Mouse (Mus musculus): Measurements from ENCODE around the gene Rab5c.

The Rab5c gene

DNA sequence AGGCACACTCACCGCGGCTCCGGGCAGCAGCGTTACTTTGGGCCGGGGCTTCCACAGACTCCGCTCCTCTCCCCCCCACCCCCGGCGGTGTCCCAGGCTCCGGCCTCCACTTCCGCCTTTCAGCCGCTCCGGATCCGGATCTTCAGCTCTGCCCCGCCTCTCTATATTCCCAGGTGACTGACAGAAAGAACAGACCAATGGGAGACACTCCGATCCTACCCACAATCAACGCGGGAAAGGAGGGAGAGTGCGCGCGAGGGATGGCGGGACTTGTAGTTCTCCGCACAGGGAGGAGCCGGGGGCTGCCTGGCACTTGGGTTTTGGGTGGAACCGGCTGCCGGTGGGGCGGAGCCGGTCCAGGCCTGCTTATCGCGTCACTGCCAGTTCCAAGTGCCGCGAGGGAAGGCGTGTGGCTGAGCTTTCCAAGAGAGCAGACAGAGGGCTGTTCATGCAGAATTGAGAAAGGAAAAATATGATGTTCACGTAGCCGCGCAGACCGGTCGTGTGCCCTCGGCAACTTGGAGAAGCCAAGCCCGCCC is at the start of gene Rab5c:
Gene Rab5c, minus strand, starts transcription at position 150 of the 539 bp plus-strand sequence.
- DNase-seq: peak; percentile 96

DNA sequence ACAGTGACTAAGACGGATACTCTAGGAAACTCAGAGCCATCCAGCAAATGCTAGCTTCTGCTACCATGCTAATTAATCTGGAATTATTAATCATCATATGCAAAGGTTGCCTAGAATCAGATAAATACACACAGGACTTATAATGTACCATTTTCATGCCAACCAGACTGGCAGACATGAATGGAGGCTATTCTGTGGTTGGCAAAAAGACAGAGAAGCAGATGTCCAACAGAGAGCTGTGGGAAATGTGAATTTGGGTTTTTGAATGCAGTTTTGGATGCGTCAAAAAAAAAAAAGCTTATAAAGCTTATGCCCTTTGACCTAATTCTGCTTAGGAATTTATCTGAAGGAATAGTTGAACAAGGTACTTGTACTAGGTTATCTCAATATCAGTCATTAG is 47.8 kb upstream of the Rab5c start:
- no peak for DNase-seq

DNA sequence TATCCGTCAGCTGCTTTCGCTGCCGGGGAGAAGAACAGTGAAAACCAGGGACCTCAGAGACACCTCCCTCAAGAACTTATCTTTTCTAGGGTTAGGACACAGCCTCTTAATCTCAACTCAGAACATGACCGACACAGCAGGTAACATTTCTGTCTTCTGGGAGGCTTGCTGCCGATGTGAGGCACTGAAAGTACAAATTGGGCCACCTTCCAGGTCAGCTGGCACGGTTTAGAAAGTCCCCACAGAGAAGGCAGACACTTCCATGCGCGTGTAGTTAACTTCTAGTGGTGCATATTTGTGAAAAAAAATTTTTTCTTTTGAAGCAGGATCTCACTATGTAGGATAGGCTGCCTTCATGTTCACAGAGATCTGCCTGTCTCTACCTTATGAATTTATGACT is 46.3 kb upstream of the Rab5c start:
- DNase-seq: no peak

DNA sequence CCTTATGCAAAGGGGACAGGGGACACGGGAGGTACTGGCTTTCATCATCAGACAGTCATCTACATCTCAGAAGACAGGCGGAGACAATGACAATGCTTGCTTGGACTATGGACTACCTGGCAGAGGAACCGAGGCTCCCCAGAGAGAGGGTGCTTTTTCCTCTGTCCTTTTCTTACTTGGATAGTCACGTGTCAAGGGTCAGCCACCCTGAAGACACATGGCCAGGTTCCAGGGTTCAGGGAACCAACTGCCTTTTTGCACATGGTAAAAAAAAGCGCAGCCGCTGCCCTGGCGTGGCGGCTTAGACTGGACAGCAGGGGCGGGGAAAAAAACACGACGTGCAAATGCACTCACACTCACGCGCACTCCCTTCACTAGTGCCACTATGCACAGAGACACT is 44.6 kb upstream of the Rab5c start:
- DNase-seq: no peak

DNA sequence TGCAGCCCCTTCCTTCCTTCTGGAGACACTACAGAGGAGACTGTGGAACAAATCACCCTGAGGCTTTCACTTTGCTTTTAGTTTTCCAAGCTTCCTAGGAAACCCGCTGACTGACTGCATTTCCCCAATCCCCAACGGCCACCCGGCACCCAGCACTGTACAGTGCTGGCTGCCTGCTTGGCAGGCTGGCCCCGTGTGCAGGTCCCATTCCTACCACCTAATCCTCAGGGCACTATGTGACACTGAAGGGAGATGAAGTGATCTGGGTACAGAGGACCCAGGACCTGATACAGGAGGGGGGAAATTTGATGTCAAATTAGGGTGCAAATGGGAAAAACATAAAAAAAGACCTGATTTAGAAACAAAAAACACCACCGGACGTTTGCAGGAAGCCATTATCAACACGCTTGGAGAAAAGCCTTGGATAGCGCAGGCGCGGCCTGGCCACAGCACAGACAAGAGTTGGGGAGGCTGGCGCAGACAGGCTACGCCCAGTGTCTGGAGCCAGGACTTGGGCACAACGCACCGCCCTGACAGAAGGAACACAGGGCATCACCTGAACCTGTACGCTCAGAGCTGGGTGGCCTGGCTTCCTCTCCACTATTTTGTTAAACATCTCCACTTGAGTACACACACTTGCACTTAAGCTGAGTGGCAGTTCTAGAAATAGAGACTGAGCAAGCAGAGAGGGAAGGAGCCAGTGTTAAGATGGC is 43.9 kb upstream of the Rab5c start:
- DNase-seq: no peak

DNA sequence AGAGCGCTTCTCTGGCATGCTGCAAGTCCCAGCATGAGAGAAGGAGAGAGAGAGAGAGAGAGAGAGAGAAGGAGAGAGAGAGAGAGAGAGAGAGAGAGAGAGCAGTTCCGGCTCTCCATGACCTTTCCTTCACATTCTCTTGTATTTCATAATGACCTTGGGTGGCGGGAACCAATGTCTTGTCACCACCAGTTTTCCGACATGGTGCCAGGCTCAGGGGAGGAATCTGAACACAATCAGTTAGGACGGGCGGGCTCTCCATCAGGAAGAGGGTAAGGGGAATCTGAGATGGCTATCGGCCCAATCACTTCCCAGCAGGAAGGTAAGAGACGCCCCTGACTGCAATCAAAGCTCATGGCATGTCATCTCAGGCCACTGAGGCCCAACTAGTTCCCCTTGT is 42.2 kb upstream of the Rab5c start:
- no peak for DNase-seq

DNA sequence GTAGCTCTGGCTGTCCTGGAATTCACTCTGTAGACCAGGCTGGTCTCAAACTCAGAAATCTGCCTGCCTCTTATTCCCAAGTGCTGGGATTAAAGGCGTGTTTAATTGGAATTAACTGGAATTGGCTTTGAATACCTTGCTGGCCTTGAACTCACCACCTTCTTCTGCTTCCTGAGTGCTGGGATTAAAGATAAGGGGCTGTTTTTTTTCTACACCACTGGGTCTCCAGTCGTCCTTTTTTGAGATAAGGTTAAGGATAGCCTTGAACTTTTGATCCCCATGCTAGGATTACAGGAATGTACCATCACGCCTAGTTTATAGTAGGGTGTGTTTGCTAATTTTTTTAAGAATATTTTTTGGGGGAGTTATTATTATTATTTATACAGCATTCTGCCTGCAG is 40.1 kb upstream of the Rab5c start:
- no peak for DNase-seq

DNA sequence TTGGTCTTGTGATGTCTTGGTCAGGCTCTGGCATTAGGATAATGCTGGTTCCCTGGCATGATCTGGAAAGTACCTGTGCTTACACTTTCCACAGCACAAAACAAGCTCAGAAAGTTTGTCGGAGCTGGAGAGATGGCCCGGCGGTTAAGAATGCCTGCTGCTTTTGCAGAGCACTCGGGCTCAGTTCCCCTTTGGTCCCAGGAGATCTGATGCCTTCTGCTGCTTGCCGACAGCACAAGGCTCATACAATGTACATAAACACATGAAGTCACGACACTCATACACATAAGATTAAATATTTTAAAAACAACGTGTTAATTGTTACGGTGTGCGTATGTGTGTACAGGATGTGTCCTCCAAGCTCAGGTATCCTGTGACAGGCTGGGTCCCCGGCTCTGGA is 37.9 kb upstream of the Rab5c start:
- DNase-seq: no peak

DNA sequence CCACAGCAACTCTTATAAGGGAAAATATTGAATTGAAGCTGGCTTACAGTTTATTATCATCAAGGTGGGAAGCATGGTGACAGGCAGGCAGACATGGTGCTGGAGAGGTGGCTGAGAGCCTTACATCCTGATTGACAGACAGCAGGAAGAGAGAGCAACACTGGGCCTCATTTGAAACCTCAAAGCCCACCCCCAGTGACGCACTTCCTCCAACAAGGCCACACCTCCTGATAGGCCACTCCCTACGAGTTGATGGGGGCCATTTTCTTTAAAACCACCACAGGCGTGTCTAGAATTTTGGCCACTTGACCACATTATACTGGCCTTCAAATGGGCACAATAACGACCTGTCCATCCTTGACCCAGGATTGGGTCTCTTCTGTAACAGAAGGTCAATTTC is 36.2 kb upstream of the Rab5c start:
- DNase-seq: no peak

DNA sequence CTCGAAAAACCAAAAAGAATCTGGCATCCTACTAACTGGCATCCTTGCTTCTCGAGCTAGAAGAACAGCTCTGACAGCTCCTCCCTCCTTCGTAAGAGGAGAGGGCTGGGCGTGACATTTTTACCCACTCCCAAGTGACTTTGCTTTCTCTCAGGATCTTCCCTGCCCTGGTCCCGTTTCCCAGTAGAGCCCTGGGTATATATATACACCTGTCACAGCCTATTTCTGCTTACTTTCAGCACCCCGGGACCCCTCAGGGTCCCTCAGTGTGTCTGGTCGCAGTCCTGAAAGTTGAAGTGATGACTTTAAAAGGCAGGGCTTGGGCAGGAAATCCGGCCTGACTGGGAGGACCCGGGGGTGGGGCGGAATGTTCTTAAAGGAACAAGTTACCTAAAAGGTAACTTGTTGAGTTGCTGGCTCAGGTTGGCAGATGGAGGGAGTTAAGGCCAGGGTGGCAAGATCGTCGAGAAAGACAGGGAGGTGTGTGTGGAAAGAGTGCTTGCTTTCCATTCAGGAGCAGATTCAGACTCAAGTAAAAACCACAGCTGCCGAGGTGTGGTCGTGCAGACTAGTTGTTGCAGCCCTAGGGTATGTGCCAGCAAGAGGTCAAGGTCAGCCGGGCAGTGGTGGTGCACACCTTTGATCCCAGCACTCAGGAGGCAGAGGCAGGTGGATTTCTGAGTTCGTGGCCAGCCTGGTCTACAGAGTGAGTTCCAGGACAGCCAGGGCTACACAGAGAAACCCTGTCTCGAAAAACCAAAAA is 32.8 kb upstream of the Rab5c start, which contains the start of gene Ghdc:
Gene Ghdc, minus strand, starts transcription at position 312 of the 763 bp plus-strand sequence.
- DNase-seq: peak; percentile 87

DNA sequence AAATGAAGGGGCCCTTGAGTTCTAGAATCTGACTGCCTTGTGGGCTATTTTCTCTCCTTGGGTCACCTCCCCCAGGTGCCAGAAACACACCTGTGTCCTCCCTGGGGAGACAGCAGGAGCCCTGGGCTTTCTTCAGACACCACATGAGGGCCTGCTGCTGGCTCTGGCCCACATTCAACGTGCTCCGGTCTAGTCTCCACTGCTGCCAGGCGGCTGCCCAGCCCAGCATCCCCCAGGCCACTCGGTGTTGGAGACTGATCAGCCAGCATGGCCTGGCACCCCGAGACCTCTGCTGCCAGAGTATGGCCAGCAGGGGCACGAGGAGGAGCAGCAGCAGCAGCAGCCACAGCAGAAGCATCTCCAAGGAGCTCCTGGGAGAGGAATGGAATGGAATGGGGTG is 32.0 kb upstream of the Rab5c start:
- no peak for DNase-seq

DNA sequence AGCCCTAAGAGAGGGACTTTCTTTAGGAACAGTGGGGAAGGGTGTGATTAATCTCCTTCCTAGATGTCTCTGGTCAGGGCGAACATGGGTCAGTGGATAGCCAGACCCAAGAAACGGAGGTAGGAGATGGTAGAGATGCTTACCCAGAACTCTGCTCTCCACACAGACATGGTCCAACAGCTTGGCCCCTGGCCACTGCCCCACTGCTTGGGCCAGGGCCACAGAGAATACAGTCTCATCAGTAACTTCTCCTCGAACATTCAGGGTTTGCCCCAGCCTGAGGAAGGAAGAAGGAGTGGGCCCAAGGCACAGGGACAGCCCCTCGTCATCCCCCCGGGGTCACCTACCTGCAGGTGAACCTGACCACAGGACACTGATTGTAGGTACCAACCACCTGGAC is 29.9 kb upstream of the Rab5c start:
- DNase-seq: no peak

DNA sequence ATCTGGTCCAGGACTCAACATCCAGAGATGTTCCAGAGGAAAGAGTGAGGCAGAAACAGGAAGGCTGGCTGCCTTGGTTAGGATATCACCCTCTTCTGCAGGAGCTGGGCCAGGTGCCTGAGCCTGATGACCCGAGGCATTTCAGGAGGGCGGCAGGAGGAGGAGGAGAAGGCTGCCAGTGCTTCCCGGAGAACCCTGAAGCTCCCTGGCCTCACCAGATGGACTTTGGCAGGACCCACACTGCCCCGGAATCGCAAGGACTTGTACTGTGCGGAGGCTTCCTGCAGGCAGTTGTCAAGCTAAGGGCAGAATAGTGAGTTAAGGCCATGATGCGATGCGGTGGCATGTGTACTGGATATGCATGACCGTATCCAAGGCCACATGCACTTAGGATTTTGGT is 28.7 kb upstream of the Rab5c start:
- no peak for DNase-seq

DNA sequence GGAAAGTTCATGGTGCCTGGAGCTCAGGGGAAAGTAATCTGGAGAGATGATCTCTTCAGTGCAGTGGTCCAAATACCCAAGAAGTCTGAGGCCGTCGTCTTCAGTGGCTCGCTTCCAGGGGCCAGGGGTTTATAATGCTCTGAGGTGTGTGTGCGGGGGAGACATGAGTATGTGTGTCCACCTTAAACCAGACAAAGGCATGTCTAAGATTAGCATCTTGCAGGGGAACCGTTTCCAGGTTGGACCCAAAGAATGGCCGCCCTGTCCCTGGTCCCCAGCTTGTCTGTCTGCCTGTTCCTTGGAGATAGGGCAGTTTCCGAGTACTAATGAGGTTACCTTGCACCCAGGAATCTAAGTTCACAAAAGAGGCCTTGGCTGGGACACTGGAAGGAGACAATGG is 24.8 kb upstream of the Rab5c start, which contains the start of gene Hcrt:
Gene Hcrt, minus strand, starts transcription at position 101 of the 400 bp plus-strand sequence.
- DNase-seq: no peak

DNA sequence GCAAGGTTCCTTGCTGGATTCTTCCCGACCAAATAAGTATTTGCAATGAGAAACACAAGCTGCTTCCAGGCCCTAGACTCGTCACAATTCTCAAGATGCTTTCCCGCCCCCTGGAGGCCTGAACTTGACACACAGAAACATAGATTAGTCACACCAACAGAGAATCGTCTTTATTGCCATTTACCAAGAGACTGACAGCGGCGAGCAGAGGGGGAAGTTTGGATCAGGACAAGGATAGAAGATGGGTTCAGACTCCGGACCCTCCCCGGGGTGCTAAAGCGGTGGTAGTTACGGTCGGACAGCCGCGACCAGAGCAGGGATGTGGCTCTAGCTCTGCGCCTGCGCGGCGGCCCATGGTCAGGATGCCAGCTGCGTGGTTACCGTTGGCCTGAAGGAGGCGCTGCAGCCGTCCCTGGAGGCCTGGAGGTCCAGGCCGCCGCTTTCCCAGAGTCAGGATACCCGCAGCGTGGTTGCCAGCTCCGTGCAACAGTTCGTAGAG is 23.6 kb upstream of the Rab5c start:
- DNase-seq: peak; percentile 90

DNA sequence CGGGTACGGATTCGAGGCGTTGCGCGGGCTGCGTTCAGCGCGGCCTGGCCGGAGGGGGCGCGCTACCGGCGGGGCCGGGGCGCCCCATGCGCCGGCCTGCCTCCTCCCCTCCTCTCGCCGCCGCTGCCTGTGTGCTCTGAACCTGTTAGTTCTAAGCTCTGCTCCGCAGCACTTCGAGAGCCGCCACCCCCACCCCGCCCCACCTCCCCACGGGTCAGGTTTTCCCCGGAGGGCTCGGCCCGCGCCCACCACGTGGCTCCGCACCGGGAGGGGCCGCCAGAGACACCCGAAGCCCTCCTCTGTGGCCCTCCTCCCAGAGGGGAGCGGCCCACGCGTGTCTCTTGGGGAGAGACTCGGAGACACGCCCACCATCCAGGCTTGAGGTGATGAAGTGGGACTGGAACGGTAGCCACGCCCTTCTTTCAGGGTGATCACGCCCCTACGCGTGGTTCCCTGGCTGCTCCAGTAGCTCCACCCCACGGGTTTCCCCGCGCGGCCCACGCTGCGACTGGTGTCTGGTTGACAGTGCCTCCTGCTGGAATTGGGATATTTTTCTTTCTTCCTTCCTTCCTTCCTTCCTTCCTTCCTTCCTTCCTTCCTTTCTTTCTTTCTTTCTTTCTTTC is 21.7 kb upstream of the Rab5c start, which contains the start of gene Kcnh4:
Gene Kcnh4, minus strand, starts transcription at position 332 of the 623 bp plus-strand sequence.
- DNase-seq: peak; percentile 84

DNA sequence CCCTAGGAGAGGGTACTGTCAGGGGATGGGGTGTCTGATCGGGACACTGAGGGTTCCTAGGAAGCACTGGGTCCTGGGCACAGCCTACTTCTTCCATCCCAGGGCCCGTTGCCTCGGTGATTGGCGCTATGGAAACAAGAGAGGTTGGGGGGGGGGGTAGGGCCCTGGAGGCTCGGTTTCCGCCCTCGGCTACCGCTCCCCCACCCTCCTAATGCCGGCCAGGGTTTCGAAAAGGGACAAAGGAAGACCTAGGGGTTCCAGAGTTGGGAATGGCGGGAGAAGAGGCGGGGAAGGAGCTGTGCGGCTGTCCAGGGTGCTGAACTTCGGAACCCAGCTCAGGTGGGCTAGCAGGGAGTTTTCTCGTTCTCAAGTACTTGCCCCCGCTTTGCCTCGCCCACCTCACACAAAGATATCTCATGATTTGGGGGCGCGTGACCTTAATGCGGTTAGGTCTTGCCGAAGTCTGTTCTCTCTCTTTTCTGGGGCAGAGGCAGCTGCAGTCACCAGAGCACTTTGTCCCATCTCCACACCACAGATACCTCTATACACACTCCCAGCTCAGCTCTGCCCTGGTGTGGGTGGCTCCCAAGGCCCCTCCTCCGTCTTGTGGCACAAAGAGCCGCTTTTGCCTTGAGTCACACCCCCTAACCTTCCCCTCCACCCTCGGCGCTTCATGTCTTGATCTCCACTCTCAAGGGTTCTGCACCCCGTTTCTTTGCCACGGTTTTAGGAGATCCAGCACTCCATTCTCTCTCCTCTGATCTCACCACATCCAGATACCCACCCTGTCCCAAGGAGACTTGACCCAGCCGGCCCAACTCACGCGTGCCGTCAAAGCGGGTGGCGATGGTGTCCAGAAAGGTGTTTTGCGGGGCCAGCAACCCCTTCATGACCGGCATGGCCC is 20.9 kb upstream of the Rab5c start:
- DNase-seq: peak; percentile 77

DNA sequence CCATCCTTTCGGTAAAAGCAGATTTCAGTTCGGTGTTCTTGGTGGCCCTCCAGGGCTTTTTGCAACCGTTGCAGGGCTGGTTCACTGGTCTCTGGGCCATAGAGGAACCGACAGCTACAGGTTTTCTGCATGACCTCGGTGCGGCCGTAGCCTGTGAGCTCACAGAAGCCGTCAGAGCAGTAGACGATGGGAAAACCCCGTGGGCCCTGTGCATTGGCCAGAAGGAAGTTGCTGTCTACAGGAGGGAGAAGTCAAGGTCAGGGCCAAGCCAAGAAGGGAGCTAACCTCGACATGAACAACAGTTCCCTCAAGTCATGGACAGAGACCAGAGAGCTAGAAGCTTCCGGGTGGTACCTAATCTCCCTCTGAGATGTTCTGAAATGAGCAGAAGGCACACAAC is 19.6 kb upstream of the Rab5c start:
- DNase-seq: no peak

DNA sequence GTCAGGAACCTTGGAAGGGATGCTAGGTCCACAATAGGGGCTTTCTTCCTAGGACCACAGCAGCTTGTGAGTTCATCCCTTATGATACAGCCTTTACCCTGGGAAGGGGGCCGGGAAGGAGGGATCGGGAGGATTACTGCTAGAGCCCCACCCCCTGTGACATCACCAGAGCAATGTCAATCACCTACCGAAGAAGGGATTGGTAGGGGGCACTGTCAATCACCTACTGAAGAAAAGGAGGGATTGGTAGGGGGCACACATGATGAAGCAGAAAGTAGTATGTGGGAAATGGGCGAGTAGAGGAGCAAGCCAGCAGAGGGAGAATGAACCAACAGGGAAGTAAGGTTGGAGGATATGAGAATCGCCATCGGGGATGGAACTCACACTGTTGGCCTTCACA is 18.5 kb upstream of the Rab5c start:
- no peak for DNase-seq

DNA sequence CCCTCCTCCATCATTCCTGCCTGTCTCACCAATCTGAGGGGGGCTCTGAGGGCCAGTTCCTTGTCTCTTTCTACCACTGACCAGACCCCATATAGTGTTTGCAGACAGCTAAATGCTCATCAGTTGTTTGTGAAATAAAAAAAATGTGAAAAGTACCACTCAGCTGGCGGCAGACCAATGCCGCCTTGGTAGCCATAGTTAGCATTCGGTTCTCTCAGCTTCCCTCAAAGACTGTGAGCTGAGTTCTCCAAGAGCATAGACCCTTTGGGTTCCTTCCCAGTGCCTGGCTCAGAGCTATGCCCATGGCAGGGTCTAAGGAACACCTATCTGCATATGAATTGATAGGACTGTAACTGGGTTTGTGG is 16.7 kb upstream of the Rab5c start:
- DNase-seq: no peak

DNA sequence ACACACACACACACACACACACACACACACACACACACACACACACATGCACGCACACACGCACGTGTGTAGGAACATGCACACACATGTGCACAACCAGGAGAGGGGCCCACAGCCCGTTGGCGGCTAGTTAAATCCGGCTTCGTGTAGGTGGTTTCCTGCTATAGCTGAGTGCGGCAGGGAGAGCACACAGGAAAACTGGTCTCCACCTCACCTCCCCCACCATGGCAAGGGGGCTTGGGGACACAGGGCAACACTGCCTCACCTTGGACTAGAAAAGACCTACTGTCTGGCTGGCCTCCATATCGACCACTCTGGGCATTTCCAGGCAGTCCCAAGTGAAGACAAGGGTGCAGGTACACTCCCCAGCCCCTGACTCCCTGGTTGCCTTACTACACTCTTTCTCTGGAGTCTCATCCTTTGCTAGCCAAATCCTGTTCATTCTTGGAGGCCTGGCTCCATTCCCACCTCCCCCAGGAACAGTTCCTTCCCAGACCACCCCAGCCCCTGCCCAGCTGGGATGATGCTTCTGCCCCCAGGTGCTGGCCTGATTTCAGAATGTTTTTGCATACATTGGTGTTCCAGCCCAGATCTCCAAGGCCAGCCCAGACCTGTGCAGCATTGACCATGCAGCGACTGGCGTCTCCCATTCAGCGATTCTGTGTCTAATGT is 16.1 kb upstream of the Rab5c start:
- no peak for DNase-seq

DNA sequence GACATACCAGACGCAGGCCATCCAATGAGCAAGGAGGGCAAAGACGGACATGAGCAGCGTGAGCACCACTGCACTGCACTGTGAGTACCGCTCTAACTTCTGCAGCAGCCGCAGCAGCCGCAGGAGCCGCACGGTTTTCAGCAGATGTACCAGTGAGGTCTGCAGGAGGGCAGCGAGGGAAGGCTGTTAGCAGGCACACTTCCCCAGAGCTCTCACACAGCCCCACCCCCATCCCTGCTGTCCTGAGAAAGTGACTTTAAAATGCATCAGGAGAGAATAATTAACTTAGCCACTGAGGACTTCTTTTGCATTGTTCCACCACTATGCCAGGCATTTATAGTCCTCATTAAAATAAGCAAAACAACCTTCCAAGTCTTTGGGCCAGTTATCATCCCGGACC is 14.3 kb upstream of the Rab5c start:
- no peak for DNase-seq

Measured in thymus, postnatal 4 days (tissue).